Mouse (Mus musculus) ES-E14 (cell line): ENCODE results near the gene Cad. TPM values are rescaled to one million over a fixed set of nuclear protein-coding genes. Genes with fewer than 3 reads are reported as not detected.
"Not testable (repeated sequence)": the region's sequence is repeated elsewhere in the genome, so short reads cannot be mapped to it uniquely, and the experiment has no call there.

Experiments used
- DNase-seq: peaks from one replicate; pipeline ENCODE4 v3.0.0-alpha.2; 2013; ENCODE audit warnings: low read depth, low spot score
- H3K27ac ChIP-seq: 2 replicates; pipeline ENCODE4 v1.5.1; 2012; ENCODE audit warnings: low read depth, mild to moderate bottlenecking, low read length, moderate library complexity, mixed read lengths; ENCODE audit not compliant: poor library complexity, insufficient read depth, severe bottlenecking
- H3K36me3 ChIP-seq: 2 replicates; pipeline ENCODE4 v1.6.1; 2012; ENCODE audit warnings: mild to moderate bottlenecking, low read length, moderate library complexity, mixed read lengths; ENCODE audit not compliant: control insufficient read depth, poor library complexity, insufficient read depth, severe bottlenecking
- H3K4me1 ChIP-seq, 2 experiments: fragments of 150-350 bp in 1 of 2; sonication (generic) in 1 of 2; 2 replicates each; pipeline ENCODE4 v1.6.1; 2012; ENCODE audit warnings: low read length in 2 of 2, mild to moderate bottlenecking in 1 of 2, mixed read lengths in 1 of 2; ENCODE audit not compliant: control insufficient read depth in 2 of 2, insufficient read depth in 2 of 2, poor library complexity in 1 of 2
- H3K4me3 ChIP-seq, 2 experiments: fragments of 150-350 bp in 1 of 2; sonication (generic) in 1 of 2; 2 replicates each; pipeline ENCODE4 v1.5.1; 2012; ENCODE audit warnings: low read length in 2 of 2, low read depth in 1 of 2, mild to moderate bottlenecking in 1 of 2, mixed read lengths in 1 of 2; ENCODE audit not compliant: insufficient read depth in 1 of 2, poor library complexity in 1 of 2, severe bottlenecking in 1 of 2
- H3K9ac ChIP-seq: 2 replicates; pipeline ENCODE4 v1.6.1; 2012; ENCODE audit warnings: low read depth, mild to moderate bottlenecking, low read length, mixed read lengths; ENCODE audit not compliant: poor library complexity, insufficient read depth, severe bottlenecking
- H3K9me3 ChIP-seq: fragments of 150-350 bp; sonication (generic); 2 replicates; pipeline ENCODE4 v1.6.1; 2012; ENCODE audit warnings: low read depth, mild to moderate bottlenecking, low read length; ENCODE audit not compliant: control insufficient read depth, insufficient read depth
- CHD2 ChIP-seq: IDR thresholded peaks from 2 replicates; pipeline ENCODE4 v1.6.1; 2014; ENCODE audit warnings: mild to moderate bottlenecking, low read depth, low read length, inconsistent platforms
- HCFC1 ChIP-seq: IDR thresholded peaks from 2 replicates; pipeline ENCODE4 v1.6.1; 2012; ENCODE audit warnings: low read length, inconsistent platforms, borderline replicate concordance; ENCODE audit not compliant: insufficient read depth
- MAFK ChIP-seq: IDR thresholded peaks from 2 replicates; pipeline ENCODE4 v1.6.1; 2014; ENCODE audit warnings: mild to moderate bottlenecking, low read depth, low read length, inconsistent platforms; ENCODE audit not compliant: insufficient read depth
- ZC3H11A ChIP-seq: IDR thresholded peaks from 2 replicates; pipeline ENCODE4 v1.6.1; 2012; ENCODE audit warnings: low read depth, mild to moderate bottlenecking, inconsistent platforms, low read length, borderline replicate concordance
- ZNF384 ChIP-seq: IDR thresholded peaks from 2 replicates; pipeline ENCODE4 v1.6.1; 2012; ENCODE audit warnings: low read depth, low read length, inconsistent platforms
- in situ Hi-C, 2 experiments: fragments of 600-800 bp; cut with MboI; formaldehyde crosslinking; loops; one replicate each; pipeline ENCODE4 v1.15.1; 2025; ENCODE audit warnings: low sequenced_read_pairs in 2 of 2, inconsistent platforms in 1 of 2; ENCODE audit not compliant: unreplicated experiment in 2 of 2
- total RNA-seq: library from RNA; depleted of rRNA; stranded (reverse); fragments of 300-350 nt; gene quantifications from 2 replicates; pipeline ENCODE4 v1.2.3, GENCODE M21; 2012

Gene Cad
- total RNA-seq, 1 experiment = 154 TPM

GRCm38 (mm10) chr5:31034669-31035068 lies 19.9 kb upstream of the Cad start:
- peaks cover 0 to 2% of the 10 kb centered on the region in 2 experiments; a peak in 2 of 4 replicates for H3K4me1 ChIP-seq

GRCm38 (mm10) chr5:31036556-31036955 lies 18.0 kb upstream of the Cad start:
- H3K9ac ChIP-seq, in situ Hi-C loops, H3K27ac ChIP-seq, H3K9me3 ChIP-seq, DNase-seq, H3K4me1 ChIP-seq, H3K4me3 ChIP-seq: not testable (repeated sequence)
- H3K36me3 ChIP-seq = peaks cover 13% of the 10 kb centered on the region

More at GRCm38 (mm10) chr5:31034669-31035068, 19.9 kb upstream of the Cad start:
- Histone ChIP-seq H3K9ac (no peak overlapping the region), H3K27ac (no peak overlapping the region), H3K9me3 (no peaks in the 10 kb centered on the region), H3K4me3 (no peak overlapping the region), H3K36me3 (peaks cover 10% of the 10 kb centered on the region)
- DNase-seq = no peak
- in situ Hi-C loops = no loop called here
- TF ChIP-seq HCFC1 (no peak), ZC3H11A (no peak), CHD2 (no peak), MAFK (no peak), ZNF384 (no peak)

GRCm38 (mm10) chr5:31038171-31038845 lies 16.3 kb upstream of the Cad start:
- Histone ChIP-seq H3K4me1 (no peaks in the 10 kb centered on the region), H3K9me3 (no peaks in the 10 kb centered on the region), H3K9ac (no peak overlapping the region), H3K27ac (no peak overlapping the region), H3K36me3 (peaks cover 21% of the 10 kb centered on the region), H3K4me3 (no peak overlapping the region)
- TF ChIP-seq CHD2 (no peak), ZNF384 (no peak), HCFC1 (no peak), MAFK (no peak), ZC3H11A (no peak)
- in situ Hi-C loops = no loop called here
- no peak for DNase-seq

GRCm38 (mm10) chr5:31046416-31046815 lies 8.2 kb upstream of the Cad start:
- Histone ChIP-seq H3K36me3 (peaks cover 8% of the 10 kb centered on the region; the same call in 1 of the 2 replicates), H3K4me1 (no peaks in the 10 kb centered on the region), H3K27ac (no peak overlapping the region), H3K4me3 (no peak overlapping the region), H3K9me3 (no peaks in the 10 kb centered on the region), H3K9ac (no peak overlapping the region)
- DNase-seq = no peak
- TF ChIP-seq MAFK = no peak
- no peak for TF ChIP-seq ZNF384
- TF ChIP-seq HCFC1 = no peak
- no peak for TF ChIP-seq ZC3H11A
- TF ChIP-seq CHD2 = no peak
- in situ Hi-C loops = no loop called here

GRCm38 (mm10) chr5:31047074-31047473 lies 7.5 kb upstream of the Cad start:
- DNase-seq = no peak
- Histone ChIP-seq H3K4me3 (peak overlapping the region in 1 of 2 experiments; percentile 78; a peak in 3 of 4 replicates), H3K36me3 (peaks cover 5% of the 10 kb centered on the region; the same call in 1 of the 2 replicates), H3K4me1 (no peaks in the 10 kb centered on the region), H3K9ac (no peak overlapping the region), H3K27ac (no peak overlapping the region), H3K9me3 (no peaks in the 10 kb centered on the region)
- TF ChIP-seq CHD2 (no peak), HCFC1 (no peak), ZNF384 (no peak), ZC3H11A (no peak), MAFK (no peak)
- in situ Hi-C loops = no loop called here
